Mouse (Mus musculus) CH12.LX (cell line): ENCODE measurements around the gene Rspry1. TPM values are rescaled to one million over a fixed set of nuclear protein-coding genes. Genes with fewer than 3 reads are reported as not detected.

Experiments
- DNase-seq: peaks from one replicate; pipeline ENCODE4 v3.0.0-alpha.2; 2013; ENCODE audit errors: extremely low read depth
- H3K27ac ChIP-seq: 2 replicates; pipeline ENCODE4 v1.5.1; 2012; ENCODE audit warnings: low read depth, mild to moderate bottlenecking, control low read depth, moderate library complexity; ENCODE audit not compliant: insufficient read depth
- H3K27me3 ChIP-seq: replicated peaks from 2 replicates; pipeline ENCODE3; 2012; ENCODE audit warnings: inconsistent platforms
- H3K36me3 ChIP-seq, 2 experiments: replicated peaks in 1 of 2; 2 replicates each; pipeline versions ENCODE3 to v1.6.1; 2012; ENCODE audit warnings: inconsistent platforms in 1 of 2, low read length in 1 of 2, mild to moderate bottlenecking in 1 of 2, mixed read lengths in 1 of 2, moderate library complexity in 1 of 2; ENCODE audit not compliant: control insufficient read depth in 1 of 2, insufficient read depth in 1 of 2
- H3K4me1 ChIP-seq, 2 experiments: 2 replicates each; pipeline ENCODE4 v1.6.1; 2012; ENCODE audit warnings: inconsistent platforms in 1 of 2, moderate library complexity in 1 of 2; ENCODE audit not compliant: insufficient read depth in 2 of 2, control insufficient read depth in 1 of 2
- H3K4me2 ChIP-seq: 2 replicates; pipeline ENCODE4 v1.6.1; 2012; ENCODE audit warnings: low read depth, mild to moderate bottlenecking, control low read depth; ENCODE audit not compliant: poor library complexity, insufficient read depth, severe bottlenecking
- H3K4me3 ChIP-seq, 3 experiments: fragments of 150-350 bp in 1 of 3; sonication (generic) in 1 of 3; replicated peaks in 1 of 3; 2 replicates each; pipeline versions ENCODE3 to v1.5.1; 2011 to 2012; ENCODE audit warnings: low read depth in 2 of 3, low read length in 2 of 3, mild to moderate bottlenecking in 2 of 3, moderate library complexity in 2 of 3, control low read depth in 1 of 3, improper control_type of control experiment in 1 of 3, inconsistent platforms in 1 of 3, mixed read lengths in 1 of 3; ENCODE audit not compliant: poor library complexity in 1 of 3
- H3K79me2 ChIP-seq: replicated peaks from 2 replicates; pipeline ENCODE4 v1.6.1; 2012; ENCODE audit warnings: mild to moderate bottlenecking, moderate library complexity; ENCODE audit not compliant: control insufficient read depth, poor library complexity, insufficient read depth, severe bottlenecking; ENCODE audit errors: extremely low read depth
- H3K9ac ChIP-seq: 2 replicates; pipeline ENCODE4 v1.6.1; 2012; ENCODE audit warnings: low read depth, mild to moderate bottlenecking, control low read depth, moderate library complexity; ENCODE audit not compliant: insufficient read depth
- H3K9me3 ChIP-seq: replicated peaks from 2 replicates; pipeline ENCODE3; 2012; ENCODE audit warnings: low read length, inconsistent platforms, mixed read lengths
- BHLHE40 ChIP-seq: IDR thresholded peaks from 2 replicates; pipeline ENCODE4 v1.6.1; 2011; ENCODE audit warnings: mild to moderate bottlenecking, low read depth, low read length, improper control_type of control experiment
- CHD1 ChIP-seq: IDR thresholded peaks from 2 replicates; pipeline ENCODE4 v1.6.1; 2012; ENCODE audit warnings: low read depth, low read length, improper control_type of control experiment, inconsistent platforms
- CHD2 ChIP-seq: IDR thresholded peaks from 2 replicates; pipeline ENCODE4 v1.6.1; 2011; ENCODE audit warnings: low read length, improper control_type of control experiment
- CTCF ChIP-seq, 2 experiments: IDR thresholded peaks in 1 of 2; conservative IDR thresholded peaks in 1 of 2; 2 replicates each; pipeline ENCODE4 v1.5.1; 2011 to 2012; ENCODE audit warnings: low read depth in 2 of 2, low read length in 2 of 2, improper control_type of control experiment in 1 of 2, inconsistent platforms in 1 of 2, mild to moderate bottlenecking in 1 of 2, moderate library complexity in 1 of 2
- E2F4 ChIP-seq: IDR thresholded peaks from 2 replicates; pipeline ENCODE4 v1.6.1; 2011; ENCODE audit warnings: low read depth, low read length, improper control_type of control experiment; ENCODE audit not compliant: insufficient replicate concordance
- ELF1 ChIP-seq: IDR thresholded peaks from 2 replicates; pipeline ENCODE4 v1.6.1; 2014; ENCODE audit warnings: low read depth, mild to moderate bottlenecking, inconsistent platforms, low read length, improper control_type of control experiment
- EP300 ChIP-seq: IDR thresholded peaks from 2 replicates; pipeline ENCODE4 v1.6.1; 2011; ENCODE audit warnings: low read length, improper control_type of control experiment
- ETS1 ChIP-seq: conservative IDR thresholded peaks from 2 replicates; pipeline ENCODE4 v1.6.1; 2012; ENCODE audit warnings: low read depth, mild to moderate bottlenecking, inconsistent platforms, low read length, improper control_type of control experiment, moderate library complexity
- GABPA ChIP-seq: IDR thresholded peaks from 2 replicates; pipeline ENCODE4 v1.6.1; 2012; ENCODE audit warnings: low read depth, low read length, improper control_type of control experiment, inconsistent platforms; ENCODE audit not compliant: insufficient replicate concordance
- HCFC1 ChIP-seq: IDR thresholded peaks from 2 replicates; pipeline ENCODE4 v1.6.1; 2012; ENCODE audit warnings: low read depth, mild to moderate bottlenecking, inconsistent platforms, low read length, improper control_type of control experiment
- IRF4 ChIP-seq: IDR thresholded peaks from 2 replicates; pipeline ENCODE4 v1.6.1; 2014; ENCODE audit warnings: low read depth, mild to moderate bottlenecking, inconsistent platforms, low read length, improper control_type of control experiment
- JUN ChIP-seq: IDR thresholded peaks from 2 replicates; pipeline ENCODE4 v1.6.1; 2011; ENCODE audit warnings: low read depth, mild to moderate bottlenecking, low read length, improper control_type of control experiment, moderate library complexity; ENCODE audit not compliant: insufficient read depth
- JUND ChIP-seq: conservative IDR thresholded peaks from 2 replicates; pipeline ENCODE4 v1.6.1; 2011; ENCODE audit warnings: low read depth, low read length, improper control_type of control experiment
- KAT2A ChIP-seq: IDR thresholded peaks from 2 replicates; pipeline ENCODE4 v1.6.1; 2012; ENCODE audit warnings: low read length, improper control_type of control experiment, inconsistent platforms; ENCODE audit not compliant: insufficient replicate concordance
- MAX ChIP-seq: IDR thresholded peaks from 2 replicates; pipeline ENCODE4 v1.6.1; 2011; ENCODE audit warnings: low read length, improper control_type of control experiment
- MAZ ChIP-seq: IDR thresholded peaks from 2 replicates; pipeline ENCODE4 v1.6.1; 2012; ENCODE audit warnings: low read depth, mild to moderate bottlenecking, inconsistent platforms, low read length, improper control_type of control experiment, moderate library complexity
- MEF2A ChIP-seq: IDR thresholded peaks from 2 replicates; pipeline ENCODE4 v1.6.1; 2014; ENCODE audit warnings: low read depth, mild to moderate bottlenecking, inconsistent platforms, low read length, improper control_type of control experiment, borderline replicate concordance
- MXI1 ChIP-seq: IDR thresholded peaks from 2 replicates; pipeline ENCODE4 v1.6.1; 2011; ENCODE audit warnings: mild to moderate bottlenecking, low read depth, low read length, improper control_type of control experiment
- MYC ChIP-seq: IDR thresholded peaks from 2 replicates; pipeline ENCODE4 v1.6.1; 2011; ENCODE audit warnings: low read depth, mild to moderate bottlenecking, improper control_type of control experiment, low read length
- NELFE ChIP-seq: IDR thresholded peaks from 2 replicates; pipeline ENCODE4 v1.6.1; 2011; ENCODE audit warnings: low read depth, low read length, improper control_type of control experiment
- NRF1 ChIP-seq: IDR thresholded peaks from 2 replicates; pipeline ENCODE4 v1.6.1; 2014; ENCODE audit warnings: low read depth, mild to moderate bottlenecking, inconsistent platforms, low read length, improper control_type of control experiment, moderate library complexity
- PAX5 ChIP-seq: IDR thresholded peaks from 2 replicates; pipeline ENCODE4 v1.6.1; 2012; ENCODE audit warnings: low read length, inconsistent platforms, mixed read lengths
- POLR2A ChIP-seq: IDR thresholded peaks from 2 replicates; pipeline ENCODE4 v1.6.1; 2011; ENCODE audit warnings: low read depth, mild to moderate bottlenecking, improper control_type of control experiment, low read length
- POLR2AphosphoS2 ChIP-seq: IDR thresholded peaks from 2 replicates; pipeline ENCODE4 v1.6.1; 2011; ENCODE audit warnings: low read depth, low read length, improper control_type of control experiment
- RAD21 ChIP-seq: IDR thresholded peaks from 2 replicates; pipeline ENCODE4 v1.6.1; 2011; ENCODE audit warnings: low read depth, mild to moderate bottlenecking, low read length, improper control_type of control experiment, moderate library complexity
- RCOR1 ChIP-seq: conservative IDR thresholded peaks from 2 replicates; pipeline ENCODE4 v1.6.1; 2012; ENCODE audit warnings: low read depth, mild to moderate bottlenecking, inconsistent platforms, low read length, improper control_type of control experiment
- SIN3A ChIP-seq: IDR thresholded peaks from 2 replicates; pipeline ENCODE4 v1.6.1; 2012; ENCODE audit warnings: low read length, improper control_type of control experiment, inconsistent platforms
- TBP ChIP-seq: conservative IDR thresholded peaks from 2 replicates; pipeline ENCODE4 v1.6.1; 2011; ENCODE audit warnings: low read depth, low read length, improper control_type of control experiment
- TCF12 ChIP-seq: IDR thresholded peaks from 2 replicates; pipeline ENCODE4 v1.6.1; 2014; ENCODE audit warnings: low read depth, mild to moderate bottlenecking, inconsistent platforms, low read length, improper control_type of control experiment
- UBTF ChIP-seq: IDR thresholded peaks from 2 replicates; pipeline ENCODE4 v1.6.1; 2012; ENCODE audit warnings: low read depth, mild to moderate bottlenecking, inconsistent platforms, low read length, improper control_type of control experiment, moderate library complexity
- USF1 ChIP-seq: IDR thresholded peaks from 2 replicates; pipeline ENCODE4 v1.6.1; 2014; ENCODE audit warnings: low read depth, mild to moderate bottlenecking, inconsistent platforms, low read length, improper control_type of control experiment
- USF2 ChIP-seq: conservative IDR thresholded peaks from 2 replicates; pipeline ENCODE4 v1.6.1; 2011; ENCODE audit warnings: low read depth, low read length, improper control_type of control experiment
- ZC3H11A ChIP-seq: IDR thresholded peaks from 2 replicates; pipeline ENCODE4 v1.6.1; 2012; ENCODE audit warnings: low read depth, mild to moderate bottlenecking, inconsistent platforms, low read length, improper control_type of control experiment
- ZKSCAN1 ChIP-seq: IDR thresholded peaks from 2 replicates; pipeline ENCODE4 v1.6.1; 2012; ENCODE audit warnings: low read depth, inconsistent platforms, low read length, improper control_type of control experiment, borderline replicate concordance
- dilution Hi-C: fragments of 300-500 bp; cut with MboI; formaldehyde crosslinking; loops from 2 replicates; pipeline ENCODE4 v1.14.3; 2020; ENCODE audit warnings: low sequenced_read_pairs; ENCODE audit not compliant: extremely low pct_unique_long_range_greater_than_20kb, extremely low pct_ligation_motif_present
- in situ Hi-C: fragments of 300-500 bp; cut with MboI; formaldehyde crosslinking; loops from 3 replicates; pipeline ENCODE4 v1.14.3; 2019; ENCODE audit warnings: low sequenced_read_pairs, low pct_ligation_motif_present, low pct_unique_long_range_greater_than_20kb, mixed read lengths
- polyA plus RNA-seq: library from polyadenylated mRNA; unstranded; fragments of >175 nt; gene quantifications from 2 replicates; pipeline ENCODE4 v1.2.1, GENCODE M21; 2012; ENCODE audit warnings: low read depth; ENCODE audit not compliant: insufficient read length
- total RNA-seq, 2 experiments: library from RNA; depleted of rRNA; stranded (reverse); fragments of 300-350 nt in 1 of 2; fragments of >200 nt in 1 of 2; gene quantifications; 2 replicates each; pipeline ENCODE4 v1.2.3; 2012 to 2014

Rspry1 gene
- total and polyA plus RNA-seq, 3 experiments: 13.4 to 23.5 (median 18.0) TPM

- TF ChIP-seq GABPA: no peak
- TF ChIP-seq POLR2AphosphoS2: peak; percentile 98
- peak; percentile 64; the same call in 1 of the 2 replicates for TF ChIP-seq TCF12
- no peak for TF ChIP-seq ETS1
- TF ChIP-seq POLR2A: peak; percentile 74
- TF ChIP-seq RAD21: peak; percentile 98
These were observed 102.4 kb downstream of the Rspry1 start (continued) for GRCm38 (mm10) chr8:94703972-94704668.

DNA sequence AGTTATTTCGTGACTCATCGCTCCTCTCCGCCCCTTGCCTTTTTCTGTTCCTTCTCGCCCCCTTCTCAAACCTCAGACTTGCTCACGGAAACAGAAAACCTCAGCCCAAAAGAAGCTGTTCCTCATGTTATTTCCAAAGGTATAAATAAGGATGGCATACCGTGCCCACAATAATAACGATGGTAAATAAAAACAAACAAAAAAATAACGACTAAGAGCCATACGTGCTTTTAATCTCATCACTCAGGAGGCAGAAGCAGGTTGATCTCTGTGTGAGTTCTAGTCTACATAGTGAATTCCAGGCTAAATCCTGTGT is 102.9 kb downstream of the Rspry1 start:
- Histone ChIP-seq H3K27me3 (no peaks in the 10 kb centered on the region), H3K4me1 (peaks cover 24 to 39% of the 10 kb centered on the region in 2 experiments), H3K79me2 (no peaks in the 10 kb centered on the region), H3K4me3 (peak overlapping the region; percentile 40 to 71 (median 61)), H3K9ac (peak overlapping the region; percentile 86), H3K9me3 (no peaks in the 10 kb centered on the region), H3K27ac (peak overlapping the region; percentile 94), H3K4me2 (peak overlapping the region; percentile 40), H3K36me3 (no peaks in the 10 kb centered on the region)
- in situ Hi-C loops: loop anchor here (10.0 kb wide), 1 partner anchor 200 kb away; no protein-coding TSS in a partner anchor
- DNase-seq: no peak
- dilution Hi-C loops: no loop called here
- peak; percentile 90; the same call in 1 of the 2 replicates for TF ChIP-seq CHD1
- 0 out of 2 replicates have a peak, but pooled peaks have one; percentile 2 for TF ChIP-seq MAX
- no peak for TF ChIP-seq RCOR1
- TF ChIP-seq BHLHE40: 0 out of 2 replicates have a peak, but pooled peaks have one; percentile 51
- no peak for TF ChIP-seq PAX5
- no peak; the same call in 1 of the 2 replicates for TF ChIP-seq RAD21
- no peak for TF ChIP-seq CTCF (conservative IDR thresholded peaks at IDR 0.05 in 1 of 2, IDR thresholded peaks at IDR 0.05 in 1 of 2; ENCODE audit: low read depth in 2 of 2, low read length in 2 of 2)
- 0 out of 2 replicates have a peak, but pooled peaks have one; percentile 7 for TF ChIP-seq MXI1
- no peak for TF ChIP-seq ZC3H11A
- TF ChIP-seq NRF1: no peak
- no peak for TF ChIP-seq ZKSCAN1
- no peak; the same call in 1 of the 2 replicates for TF ChIP-seq TCF12
- TF ChIP-seq POLR2AphosphoS2: no peak
- no peak for TF ChIP-seq CHD2
- TF ChIP-seq USF1: no peak
- TF ChIP-seq ELF1: no peak
- peak; percentile 57; the same call in 1 of the 2 replicates for TF ChIP-seq IRF4
- TF ChIP-seq TBP: 0 out of 2 replicates have a peak, but pooled peaks have one; percentile 15
- TF ChIP-seq MAZ: no peak
- no peak; the same call in 1 of the 2 replicates for TF ChIP-seq HCFC1
- 0 out of 2 replicates have a peak, but pooled peaks have one; percentile 39 for TF ChIP-seq UBTF
- no peak; the same call in 1 of the 2 replicates for TF ChIP-seq SIN3A
- peak; percentile 59; the same call in 1 of the 2 replicates for TF ChIP-seq EP300
- TF ChIP-seq POLR2A: no peak; the same call in 1 of the 2 replicates
- 0 out of 2 replicates have a peak, but pooled peaks have one; percentile 12 for TF ChIP-seq JUN
- no peak for TF ChIP-seq GABPA
- no peak for TF ChIP-seq E2F4
- no peak for TF ChIP-seq KAT2A
- no peak for TF ChIP-seq USF2
- TF ChIP-seq MEF2A: no peak
- TF ChIP-seq MYC: no peak
- no peak; the same call in 1 of the 2 replicates for TF ChIP-seq JUND
- TF ChIP-seq ETS1: peak; percentile 46
- no peak for TF ChIP-seq NELFE
